Mouse (Mus musculus): ENCODE data around the gene Tescl. TPM values are rescaled to one million over a fixed set of nuclear protein-coding genes. Genes with fewer than 3 reads are reported as not detected.

Tescl gene
- polyA plus RNA-seq (2012; rRNA removed): 0.13 and 0.32 TPM in 2 replicates

GRCm38 (mm10) chr7:24333304-24333986 lies at the start of gene Tescl:
TSS of gene Tescl (minus strand) at chr7:24333936.

GRCm38 (mm10) chr7:24369731-24370541 lies 36.2 kb upstream of the Tescl start, which contains the start of gene Kcnn4:
TSS of gene Kcnn4 (plus strand) at chr7:24370263.

GRCm38 (mm10) chr7:24348896-24349295 lies 15.2 kb upstream of the Tescl start, which contains the start of gene Lypd5:
TSS of gene Lypd5 (plus strand) at chr7:24349196.

DNA sequence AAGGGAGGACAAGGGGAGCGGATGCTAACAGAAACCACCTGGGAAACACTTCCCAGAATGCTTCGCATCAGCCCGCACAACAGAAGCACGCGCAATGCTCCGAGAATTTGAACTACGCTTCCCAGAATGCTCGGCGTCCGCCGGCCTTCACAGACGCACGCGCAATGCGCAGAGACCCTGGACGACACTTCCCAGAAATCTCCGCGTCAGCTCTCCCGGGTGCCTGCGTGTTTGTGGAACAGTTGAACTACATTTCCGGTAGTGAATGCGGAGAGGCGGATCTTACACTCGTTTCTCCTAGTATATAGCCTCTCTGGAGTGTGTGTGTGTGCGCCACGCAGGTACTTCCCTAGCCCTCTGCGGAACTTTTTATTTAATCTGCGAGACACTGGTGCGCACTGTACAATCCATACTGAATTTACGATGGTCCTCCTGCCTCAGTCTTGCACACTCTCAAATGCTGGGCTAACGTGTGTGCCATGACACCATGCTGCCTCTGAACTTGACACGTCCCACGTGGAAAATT lies 17.1 kb downstream of the Tescl start, which contains the start of gene Zfp94:
Zfp94 (minus strand) TSS at position 100 of the 526 bp plus-strand sequence.

GRCm38 (mm10) chr7:24300771-24301282 lies 32.9 kb downstream of the Tescl start, which contains the start of gene Zfp61:
TSS of gene Zfp61 (minus strand) at chr7:24301232.

Other genes starting within 250 kb of the Tescl start
- 6.9 and 7.5 TPM in 2 replicates for gene Zfp112, start 221.6 kb downstream of the Tescl start, polyA plus RNA-seq (2012; rRNA removed)
- 18.3 and 18.8 TPM in 2 replicates for gene Zfp235, start 199.8 kb downstream of the Tescl start, polyA plus RNA-seq (2012; rRNA removed)
- 2.6 and 2.9 TPM in 2 replicates for gene Zfp114, start 158.9 kb downstream of the Tescl start, polyA plus RNA-seq (2012; rRNA removed)
- 4.1 and 4.3 TPM in 2 replicates for gene Zfp111, start 122.5 kb downstream of the Tescl start, polyA plus RNA-seq (2012; rRNA removed)
- gene Zfp109, start 96.4 kb downstream of the Tescl start, polyA plus RNA-seq (2012; rRNA removed): 4.9 and 5.0 TPM in 2 replicates
- gene Zfp108, start 79.1 kb downstream of the Tescl start, polyA plus RNA-seq (2012; rRNA removed): 4.7 and 5.5 TPM in 2 replicates
- 8.3 and 8.5 TPM in 2 replicates for gene Zfp93, start 63.5 kb downstream of the Tescl start, polyA plus RNA-seq (2012; rRNA removed)
- 38.1 and 39.7 TPM in 2 replicates for gene Zfp61, start 32.7 kb downstream of the Tescl start, polyA plus RNA-seq (2012; rRNA removed)
- gene Zfp94, start 17.3 kb downstream of the Tescl start, polyA plus RNA-seq (2012; rRNA removed): 24.7 and 24.9 TPM in 2 replicates
- 0.03 and 0.09 TPM in 2 replicates for gene Lypd5, start 15.3 kb upstream of the Tescl start, polyA plus RNA-seq (2012; rRNA removed)
- gene Kcnn4, start 36.3 kb upstream of the Tescl start, polyA plus RNA-seq (2012; rRNA removed): 1.1 and 1.7 TPM in 2 replicates
- 51.8 and 59.2 TPM in 2 replicates for gene Smg9, start 65.7 kb upstream of the Tescl start, polyA plus RNA-seq (2012; rRNA removed)
- 0.03 TPM in 1 of 2 replicates, not detected in the other for gene Irgc1, start 118.4 kb upstream of the Tescl start, polyA plus RNA-seq (2012; rRNA removed)
- 2.1 and 2.9 TPM in 2 replicates for gene Plaur, start 128.5 kb upstream of the Tescl start, polyA plus RNA-seq (2012; rRNA removed)
- gene Cadm4, start 148.1 kb upstream of the Tescl start, polyA plus RNA-seq (2012; rRNA removed): 224 and 262 TPM in 2 replicates
- gene Zfp428, start 173.1 kb upstream of the Tescl start, polyA plus RNA-seq (2012; rRNA removed): 251 and 296 TPM in 2 replicates
- gene AC161166.1, start 178.5 kb upstream of the Tescl start, polyA plus RNA-seq (2012; rRNA removed): not detected in 2 replicates
- gene Irgq, start 196.8 kb upstream of the Tescl start, polyA plus RNA-seq (2012; rRNA removed): 49.9 and 58.8 TPM in 2 replicates
- gene Pinlyp, start 212.2 kb upstream of the Tescl start, polyA plus RNA-seq (2012; rRNA removed): 0.35 and 0.45 TPM in 2 replicates
- 55.1 and 55.5 TPM in 2 replicates for gene Xrcc1, start 212.4 kb upstream of the Tescl start, polyA plus RNA-seq (2012; rRNA removed)

Measured in central nervous system, embryonic 18 days (tissue).